8 mouse cellular contexts compared by ENCODE assay signal in genomic region chr11:77850401-77851244, GRCm38 (mm10). TPM values are rescaled to one million over a fixed set of nuclear protein-coding genes. Genes with fewer than 3 reads are reported as not detected.
A peak's percentile ranks its signal among the peaks of the same experiment; 100 is the strongest.
DNase-seq lines count a peak whose midpoint lies in the region; ATAC-seq and TF ChIP-seq lines count a peak whose summit lies in the region.

No protein-coding gene starts in this region.

- no peaks in the 10 kb centered on the region for H3K27me3 ChIP-seq in lung, postnatal 0 days (replicated peaks; ENCODE audit: insufficient read depth, low read length)
- H3K27me3 ChIP-seq in forebrain, embryonic 10.5 days (ENCODE audit: poor library complexity, severe bottlenecking): peaks cover 80% of the 10 kb centered on the region
- no peaks in the 10 kb centered on the region for H3K27me3 ChIP-seq in hindbrain, embryonic 16.5 days (replicated peaks; ENCODE audit: control insufficient read depth, insufficient read depth, low read length)
- no peaks in the 10 kb centered on the region for H3K27me3 ChIP-seq in midbrain, embryonic 11.5 days (ENCODE audit: control insufficient read depth, insufficient read depth, low read length)

- peak; percentile 47 for ATAC-seq in lung, postnatal 0 days
- peak; percentile 93 for ATAC-seq in hindbrain, embryonic 16.5 days
- peak; percentile 86 for ATAC-seq in midbrain, embryonic 11.5 days (ENCODE audit: low FRiP score)
- ATAC-seq in CD4-positive, CD25-positive, alpha-beta regulatory T cell, adult 4 months: no peak

- TF ChIP-seq EP300 in lung, postnatal 0 days (IDR thresholded peaks at IDR 0.05): no peak

- H3K4me2 ChIP-seq in lung, postnatal 0 days (replicated peaks; ENCODE audit: low read depth, low read length): no peak overlapping the region
- H3K4me2 ChIP-seq in hindbrain, embryonic 16.5 days (ENCODE audit: low read length): peak overlapping the region; percentile 43
- H3K4me2 ChIP-seq in midbrain, embryonic 11.5 days: peak overlapping the region; percentile 19; the same call in 1 of the 2 replicates

- no peaks in the 10 kb centered on the region for H3K9me3 ChIP-seq in lung, postnatal 0 days (ENCODE audit: low read length)
- H3K9me3 ChIP-seq in forebrain, embryonic 10.5 days: no peaks in the 10 kb centered on the region
- H3K9me3 ChIP-seq in hindbrain, embryonic 16.5 days (ENCODE audit: control insufficient read depth, low read length): no peaks in the 10 kb centered on the region
- no peaks in the 10 kb centered on the region for H3K9me3 ChIP-seq in midbrain, embryonic 11.5 days (ENCODE audit: control insufficient read depth, low read length)

- no peak overlapping the region for H3K9ac ChIP-seq in lung, postnatal 0 days (replicated peaks; ENCODE audit: low read depth)
- peak overlapping the region; percentile 25 for H3K9ac ChIP-seq in hindbrain, embryonic 16.5 days (ENCODE audit: low read depth, low read length)
- peak overlapping the region; percentile 44 for H3K9ac ChIP-seq in midbrain, embryonic 11.5 days (ENCODE audit: low read length)

- no peaks in the 10 kb centered on the region for H3K4me1 ChIP-seq in lung, postnatal 0 days (ENCODE audit: insufficient read depth, low read depth, low read length)
- peaks cover 51% of the 10 kb centered on the region for H3K4me1 ChIP-seq in forebrain, embryonic 10.5 days
- peaks cover 65% of the 10 kb centered on the region for H3K4me1 ChIP-seq in hindbrain, embryonic 16.5 days (ENCODE audit: control insufficient read depth, insufficient read depth, low read depth, low read length)
- peaks cover 22% of the 10 kb centered on the region for H3K4me1 ChIP-seq in midbrain, embryonic 11.5 days (ENCODE audit: control insufficient read depth, insufficient read depth, low read length)

- peaks cover 43% of the 10 kb centered on the region for H3K36me3 ChIP-seq in lung, postnatal 0 days (ENCODE audit: insufficient read depth, low read length)
- H3K36me3 ChIP-seq in forebrain, embryonic 10.5 days (replicated peaks): peaks cover 82% of the 10 kb centered on the region
- peaks cover 13% of the 10 kb centered on the region for H3K36me3 ChIP-seq in hindbrain, embryonic 16.5 days (ENCODE audit: control insufficient read depth, insufficient read depth, low read length)
- peaks cover 5% of the 10 kb centered on the region for H3K36me3 ChIP-seq in midbrain, embryonic 11.5 days (ENCODE audit: control insufficient read depth, insufficient read depth, low read length)

- DNase-seq in lung, postnatal 0 days (ENCODE audit: low spot score): no peak
- DNase-seq in lung, postnatal 25 days (ENCODE audit: low spot score): no peak
- DNase-seq in forebrain, embryonic 10.5 days (ENCODE audit: extremely low spot score, low spot score): no peak
- DNase-seq in midbrain, embryonic 11.5 days (ENCODE audit: low spot score, missing footprints): peak; percentile 95
- DNase-seq in adrenal gland, adult 2 months: no peak
- DNase-seq in adrenal gland, postnatal 36 days: no peak

- TF ChIP-seq CTCF in lung, postnatal 0 days (IDR thresholded peaks at IDR 0.05): no peak; the same call in 1 of the 2 replicates

- H3K4me3 ChIP-seq in lung, postnatal 0 days (ENCODE audit: low read depth, low read length): no peak overlapping the region
- H3K4me3 ChIP-seq in forebrain, embryonic 10.5 days: 0 out of 2 replicates have a peak overlapping the region, but pooled peaks have one; percentile 8
- 0 out of 2 replicates have a peak overlapping the region, but pooled peaks have one; percentile 14 for H3K4me3 ChIP-seq in hindbrain, embryonic 16.5 days (ENCODE audit: low read length)
- no peak overlapping the region for H3K4me3 ChIP-seq in midbrain, embryonic 11.5 days (ENCODE audit: low read depth, low read length)

- WGBS in lung, postnatal 0 days: 65% methylated on average over 24 of the region's 24 CpGs
- 66% methylated on average over 24 of the region's 24 CpGs for WGBS in forebrain, embryonic 10.5 days
- 26% methylated on average over 24 of the region's 24 CpGs for WGBS in hindbrain, embryonic 16.5 days
- WGBS in midbrain, embryonic 11.5 days: 40% methylated on average over 24 of the region's 24 CpGs

- no peak overlapping the region for H3K27ac ChIP-seq in lung, postnatal 0 days (ENCODE audit: low read length)
- H3K27ac ChIP-seq in forebrain, embryonic 10.5 days: peak overlapping the region; percentile 62
- H3K27ac ChIP-seq in hindbrain, embryonic 16.5 days (ENCODE audit: low read depth, low read length): peak overlapping the region; percentile 90
- H3K27ac ChIP-seq in midbrain, embryonic 11.5 days (ENCODE audit: low read depth, low read length): peak overlapping the region; percentile 68

RNA-seq across cellular contexts. Expression of gene Pipox, which starts 43.3 kb away (rescaled TPM):
- 0.23 and 0.40 TPM in 2 replicates for polyA plus RNA-seq in lung, postnatal 0 days (2015; fragmentation: Nextera tagmentation; extraction: Ambion mirVana)
- polyA plus RNA-seq in forebrain, embryonic 10.5 days (2016; fragmentation: Nextera tagmentation; extraction: Ambion mirVana): 10.0 and 10.1 TPM in 2 replicates
- polyA plus RNA-seq in hindbrain, embryonic 16.5 days (2015; fragmentation: Nextera tagmentation; extraction: Ambion mirVana): 5.9 and 7.7 TPM in 2 replicates
- 12.1 and 12.6 TPM in 2 replicates for polyA plus RNA-seq in midbrain, embryonic 11.5 days (2014; fragmentation: Nextera tagmentation; extraction: Ambion mirVana)
- total RNA-seq in adrenal gland, adult 2 months (2021): 1 to 10 TPM in 1 of 2 experiments, under 1 TPM in 1; 0.35 to 1.8 TPM
- 3.0 and 4.3 TPM in 2 replicates for polyA plus RNA-seq in adrenal gland, adult 2 months (2012; rRNA removed)
- 1 to 10 TPM; 1.2 to 3.2 TPM for total RNA-seq in adrenal gland, postnatal 36 days (2021)
- 1 to 10 TPM in 1 of 2 experiments, under 1 TPM in 1; 0.19 to 2.2 TPM for polyA plus RNA-seq in CD4-positive, CD25-positive, alpha-beta regulatory T cell, adult 4 months (2017; shearing (Covaris generic))

Comparison
In these comparisons a context has a peak if more than half of its experiments do, and no peak if none do; other contexts are left out.
1. H3K4me3 ChIP-seq: peak in forebrain, embryonic 10.5 days (single experiment) and hindbrain, embryonic 16.5 days (single experiment); none in lung, postnatal 0 days (single experiment) and midbrain, embryonic 11.5 days (single experiment).